Mouse (Mus musculus) left cerebral cortex, postnatal 4 days (tissue): ENCODE results near the gene Ube2q2. TPM values are rescaled to one million over a fixed set of nuclear protein-coding genes. Genes with fewer than 3 reads are reported as not detected.
"Not testable (repeated sequence)": the region's sequence is repeated elsewhere in the genome, so short reads cannot be mapped to it uniquely, and the experiment has no call there.

ENCODE experiments used
- DNase-seq: peaks from one replicate; pipeline ENCODE4 v3.0.0-alpha.2; 2022
- intact Hi-C: fragments of 180-260 bp; cut with DNase I; formaldehyde crosslinking; loops from one replicate; pipeline ENCODE4 v1.15.1; 2025
- total RNA-seq, 2 experiments: library from RNA; stranded (reverse); gene quantifications; 2 replicates each; pipeline ENCODE4 v1.2.3; 2021

The Ube2q2 gene
- total RNA-seq, result 10 to 100 TPM; 45.5 to 51.4 TPM

DNA sequence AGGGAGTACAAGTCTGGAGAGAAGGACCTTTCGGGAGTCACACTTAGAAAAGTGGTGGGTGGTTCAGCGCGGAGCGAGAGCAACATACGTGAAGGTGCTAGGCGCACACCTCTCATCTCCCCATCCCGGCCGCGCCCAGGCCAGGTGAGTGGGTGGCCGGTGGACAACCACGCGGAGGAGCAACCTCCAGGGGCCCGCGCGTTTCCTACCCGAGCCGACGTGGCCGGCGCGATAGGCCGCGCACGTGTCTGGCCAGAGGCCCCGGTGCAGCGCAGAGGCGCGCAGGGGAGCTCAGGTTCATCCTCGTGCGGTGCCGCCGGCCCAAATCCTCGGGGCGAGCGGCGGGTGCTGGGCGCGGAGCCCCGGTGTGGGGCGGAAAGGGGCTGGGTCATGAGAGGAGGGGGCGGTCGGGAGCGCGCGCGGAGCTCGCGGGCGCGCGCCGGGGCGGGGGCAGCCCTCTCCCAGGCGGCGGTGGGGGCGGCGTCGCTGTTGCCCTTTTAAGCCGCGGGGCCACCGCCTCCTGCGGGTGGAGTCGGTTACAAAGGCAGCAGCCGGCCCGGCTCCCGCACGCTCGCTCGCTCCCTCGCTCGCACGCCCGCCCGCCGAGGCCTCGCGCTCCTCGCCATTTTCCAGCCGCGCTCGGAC lies at the start of gene Ube2q2:
TSS of gene Ube2q2 (plus strand) at position 1 of the 645 bp plus-strand sequence.
- peak; percentile 86 for DNase-seq
- intact Hi-C loops, result no loop called here

- DNase-seq, result no peak
- intact Hi-C loops, result loop anchor here (10.0 kb wide), 1 partner anchor 366 kb away; the partner anchor contains the start of gene Wdr61
These were observed 47.5 kb upstream of the Ube2q2 start for GRCm38 (mm10) chr9:55101117-55101516.

GRCm38 (mm10) chr9:55102186-55102835 lies 46.3 kb upstream of the Ube2q2 start:
- DNase-seq, result no peak
- intact Hi-C loops, result loop anchor here (10.0 kb wide), 1 partner anchor 368 kb away; the partner anchor contains the start of gene Wdr61

- DNase-seq, result no peak
- intact Hi-C loops, result loop anchor here (10.0 kb wide), 1 partner anchor 368 kb away; the partner anchor contains the start of gene Wdr61
These were observed 45.6 kb upstream of the Ube2q2 start for GRCm38 (mm10) chr9:55102931-55103630.

DNA sequence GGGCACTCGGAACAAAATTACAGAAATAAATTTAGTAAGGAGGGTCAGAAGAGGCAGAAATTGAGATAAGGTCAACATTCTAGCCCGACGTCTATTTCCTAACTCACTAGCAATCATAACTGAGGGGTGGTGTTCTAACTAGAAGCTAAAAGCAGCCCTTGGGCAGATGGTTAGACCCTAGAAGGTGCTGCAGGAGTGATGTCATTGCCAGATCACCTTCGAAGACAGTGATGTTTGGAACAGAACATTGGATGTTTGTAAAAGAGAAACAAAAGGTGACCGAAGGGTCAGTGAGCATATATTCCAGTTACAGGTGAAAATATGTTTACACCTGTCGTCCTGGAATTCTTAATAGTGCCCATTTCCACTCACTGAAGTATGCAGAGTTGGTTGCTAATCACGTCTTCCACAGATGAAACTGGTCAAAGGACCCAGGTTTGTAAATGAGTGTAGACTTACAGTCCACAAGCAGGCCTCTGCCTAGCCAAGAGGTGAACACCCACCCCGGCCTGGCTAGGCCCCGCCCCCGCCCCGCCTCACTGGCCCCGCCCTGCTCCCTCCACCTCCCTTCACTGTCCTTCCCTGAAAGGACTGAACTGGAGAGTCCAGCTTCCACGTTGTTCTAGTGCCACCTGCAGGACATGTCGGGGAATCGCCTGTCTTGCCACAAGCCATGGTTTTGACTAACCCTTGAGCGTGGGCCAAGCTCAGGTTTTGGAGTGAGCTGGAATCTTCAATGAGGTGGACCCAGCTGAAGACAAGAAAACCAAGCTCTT lies 38.4 kb upstream of the Ube2q2 start:
- DNase-seq, result peak; percentile 91
- intact Hi-C loops, result loop anchor here (5.0 to 10.0 kb wide), 3 partner anchors 88 to 278 kb away; no protein-coding TSS in a partner anchor

- intact Hi-C loops, result loop anchor here (5.0 to 10.0 kb wide), 3 partner anchors 89 to 279 kb away; no protein-coding TSS in a partner anchor
- not testable (repeated sequence) for DNase-seq
These were observed 37.8 kb upstream of the Ube2q2 start for GRCm38 (mm10) chr9:55110835-55111217.

DNA sequence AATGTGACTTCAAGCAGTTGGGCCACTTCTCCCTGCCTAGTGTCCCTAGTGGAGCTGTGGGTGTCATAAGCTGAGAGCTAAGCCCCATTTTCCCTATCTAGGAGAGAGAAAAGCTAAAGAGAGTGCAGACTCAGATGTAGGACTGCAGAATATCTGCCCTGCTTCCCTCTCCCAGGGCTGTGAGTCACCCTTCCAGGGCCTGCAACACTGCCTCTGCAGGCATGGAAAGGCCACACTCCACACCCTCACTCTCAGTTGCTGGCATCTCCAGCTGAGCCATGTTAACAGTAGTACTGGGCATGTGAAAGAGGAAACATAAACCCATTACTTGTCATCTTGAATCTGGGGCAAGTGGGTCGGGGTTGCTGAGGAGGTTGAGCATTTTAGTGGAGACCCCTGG lies 33.9 kb upstream of the Ube2q2 start:
- intact Hi-C loops, result loop anchor here (5.0 to 10.0 kb wide), 3 partner anchors 92 to 282 kb away; no protein-coding TSS in a partner anchor
- DNase-seq, result no peak

GRCm38 (mm10) chr9:55117293-55118055 lies 31.2 kb upstream of the Ube2q2 start:
- intact Hi-C loops, result loop anchor here (10.0 kb wide), 1 partner anchor 173 kb away; no protein-coding TSS in a partner anchor

GRCm38 (mm10) chr9:55122586-55122985 lies 26.1 kb upstream of the Ube2q2 start:
- intact Hi-C loops, result no loop called here

More at GRCm38 (mm10) chr9:55117293-55118055, 31.2 kb upstream of the Ube2q2 start:
- no peak for DNase-seq

DNA sequence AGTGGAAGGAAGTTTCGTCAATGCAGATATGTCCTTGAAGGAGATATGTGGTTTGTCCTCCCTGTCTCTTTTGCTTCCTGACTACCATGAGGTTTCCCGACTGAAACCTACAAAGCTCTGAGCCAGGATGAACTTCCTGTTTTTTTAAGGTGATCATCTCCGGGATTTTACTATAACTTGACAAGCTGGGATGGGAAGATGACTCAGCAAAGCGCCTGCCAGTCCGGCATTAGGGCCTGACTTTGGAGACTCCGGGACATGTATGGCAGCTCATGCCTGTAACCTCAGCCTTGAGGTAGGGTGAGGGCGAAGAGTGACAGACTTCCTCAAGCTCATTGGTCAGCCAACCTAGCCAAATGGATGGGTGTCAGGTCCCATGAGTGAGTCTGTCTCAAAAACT lies 22.9 kb upstream of the Ube2q2 start:
- intact Hi-C loops, result no loop called here
- DNase-seq, result no peak

More at GRCm38 (mm10) chr9:55122586-55122985, 26.1 kb upstream of the Ube2q2 start:
- DNase-seq, result no peak

- intact Hi-C loops, result no loop called here
- no peak for DNase-seq
These were observed 22.4 kb upstream of the Ube2q2 start for GRCm38 (mm10) chr9:55126295-55126694.

DNA sequence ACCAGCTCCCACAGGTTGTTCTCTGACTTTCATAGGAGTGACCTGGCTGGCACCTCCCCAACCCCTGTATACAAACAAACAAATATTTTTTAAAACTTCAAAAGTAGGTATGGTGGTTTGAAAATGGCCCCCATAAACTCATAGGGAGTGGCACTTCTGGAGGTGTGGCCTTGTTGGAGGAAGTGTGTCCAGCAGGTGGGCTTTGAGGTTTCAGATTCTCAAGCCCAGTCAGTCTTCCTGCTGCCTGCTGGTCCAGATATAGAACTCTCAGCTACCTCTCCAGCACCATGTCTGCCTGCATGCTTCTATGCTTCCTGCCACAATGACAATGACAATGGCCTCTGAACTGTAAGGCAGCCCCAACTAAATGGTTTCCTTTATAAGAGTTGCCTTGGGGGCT lies 16.8 kb upstream of the Ube2q2 start:
- no peak for DNase-seq

GRCm38 (mm10) chr9:55136576-55136975 lies 12.1 kb upstream of the Ube2q2 start:
- intact Hi-C loops, result no loop called here
- DNase-seq, result no peak

More for the DNA sequence above, 16.8 kb upstream of the Ube2q2 start:
- intact Hi-C loops, result no loop called here

DNA sequence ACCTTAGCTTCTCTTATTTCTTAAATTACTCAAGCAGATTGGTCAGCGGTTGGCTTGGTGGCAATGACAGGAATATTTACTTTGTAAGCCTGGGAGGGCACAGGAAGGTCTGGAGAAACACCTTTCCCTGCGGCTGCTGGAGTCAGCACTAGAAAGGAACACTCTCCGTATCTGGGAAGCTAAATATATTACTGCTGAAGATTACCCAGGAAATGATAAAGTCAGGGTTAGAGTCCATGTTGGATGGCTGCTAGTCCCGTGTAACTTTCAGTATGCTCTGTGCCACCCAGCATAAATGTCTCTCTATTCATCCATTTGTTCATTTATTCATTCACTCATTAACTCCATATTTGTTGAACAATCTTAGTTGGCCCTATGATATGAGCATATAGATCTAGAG lies 11.5 kb upstream of the Ube2q2 start:
- no peak for DNase-seq
- intact Hi-C loops, result no loop called here

DNA sequence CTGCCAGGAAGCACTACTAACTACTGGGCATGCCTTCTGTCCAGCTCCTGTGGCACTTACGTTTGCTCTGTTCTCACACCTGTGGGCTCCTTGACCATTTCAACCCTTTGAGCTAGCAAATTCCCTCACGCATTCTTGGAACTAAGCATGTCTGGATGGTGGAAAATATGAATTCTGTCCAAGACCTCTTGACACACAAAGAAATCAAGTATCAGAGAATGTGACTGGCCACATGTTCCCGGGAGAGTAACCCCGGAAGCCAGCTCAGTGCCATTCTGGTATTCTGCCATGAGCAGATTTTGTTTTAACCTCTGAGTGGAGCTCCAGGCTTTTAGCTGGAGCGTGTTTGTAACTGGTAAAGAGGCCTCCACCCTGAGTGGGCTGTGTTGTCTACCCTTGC lies 8.7 kb upstream of the Ube2q2 start:
- peak; percentile 6 for DNase-seq
- intact Hi-C loops, result no loop called here

DNA sequence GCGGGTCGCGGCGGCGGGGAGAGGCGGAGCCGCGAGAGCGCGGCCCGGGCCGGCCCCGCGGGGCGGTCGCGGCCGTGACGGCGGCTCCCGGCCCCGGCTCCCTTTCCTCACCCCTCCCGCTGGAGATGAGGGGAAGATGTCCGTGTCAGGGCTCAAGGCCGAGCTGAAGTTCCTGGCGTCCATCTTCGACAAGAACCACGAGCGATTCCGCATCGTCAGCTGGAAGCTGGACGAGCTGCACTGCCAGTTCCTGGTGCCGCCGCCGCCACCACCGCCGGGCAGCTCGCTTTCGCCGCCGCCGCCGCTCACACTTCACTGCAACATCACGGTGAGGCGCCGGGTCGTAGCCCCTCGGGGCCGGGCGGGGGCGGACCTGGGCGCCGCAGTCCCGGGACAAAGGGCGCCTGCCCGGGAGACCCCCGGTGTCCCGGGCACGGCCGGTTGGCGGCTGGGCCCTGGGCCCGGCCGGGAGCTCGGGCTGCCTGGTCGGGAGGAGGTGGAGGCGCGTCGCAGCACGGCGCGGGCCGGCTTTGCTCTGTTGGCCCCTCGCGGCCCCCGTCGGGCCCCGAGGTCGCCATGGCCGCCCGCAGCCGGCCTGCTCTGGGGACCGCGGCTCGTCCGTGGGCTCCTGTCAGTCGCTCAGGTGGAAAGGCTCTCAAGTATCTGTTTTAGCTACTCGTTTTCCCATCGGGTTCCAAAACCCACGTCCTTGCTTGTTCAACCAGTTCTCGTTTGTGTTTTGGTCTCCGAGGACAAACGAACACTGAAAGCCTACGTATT lies 1.0 kb downstream of the Ube2q2 start:
- DNase-seq, result peak; percentile 54
- intact Hi-C loops, result loop anchor here (10.0 kb wide), 1 partner anchor 165 kb away; no protein-coding TSS in a partner anchor

DNA sequence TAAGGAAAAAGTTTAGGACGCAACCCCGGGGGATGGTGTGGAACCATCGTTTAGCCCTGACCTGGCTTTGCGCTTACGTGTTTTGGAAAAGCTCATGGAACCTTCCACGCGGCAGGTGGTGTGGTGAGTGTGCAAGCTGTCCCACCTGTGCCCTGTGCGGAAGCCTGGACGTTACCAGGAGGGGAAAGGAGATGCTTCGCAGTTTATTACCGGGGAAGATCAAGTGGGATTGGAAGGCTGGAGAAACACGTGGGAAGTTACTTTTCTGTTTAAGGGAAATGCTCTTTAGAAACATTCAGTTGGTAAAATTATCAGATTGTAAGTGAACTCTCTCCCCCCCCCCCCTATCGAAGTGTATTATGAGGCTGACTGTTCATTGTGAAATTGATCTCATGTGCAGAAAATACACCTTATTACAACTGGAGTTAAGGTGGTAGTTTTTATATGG lies 1.6 kb downstream of the Ube2q2 start:
- intact Hi-C loops, result loop anchor here (10.0 kb wide), 1 partner anchor 164 kb away; no protein-coding TSS in a partner anchor
- DNase-seq, result peak; percentile 19

- intact Hi-C loops, result loop anchor here (10.0 kb wide), 1 partner anchor 164 kb away; no protein-coding TSS in a partner anchor
- peak; percentile 16 for DNase-seq
These were observed 2.4 kb downstream of the Ube2q2 start for GRCm38 (mm10) chr9:55151096-55151495.
